Mouse (Mus musculus): ENCODE measurements around the gene Olfr742. TPM values are rescaled to one million over a fixed set of nuclear protein-coding genes. Genes with fewer than 3 reads are reported as not detected.

Gene Olfr742
- polyA plus RNA-seq (2016; fragmentation: Nextera tagmentation; extraction: Ambion mirVana) = not detected in 2 replicates

DNA sequence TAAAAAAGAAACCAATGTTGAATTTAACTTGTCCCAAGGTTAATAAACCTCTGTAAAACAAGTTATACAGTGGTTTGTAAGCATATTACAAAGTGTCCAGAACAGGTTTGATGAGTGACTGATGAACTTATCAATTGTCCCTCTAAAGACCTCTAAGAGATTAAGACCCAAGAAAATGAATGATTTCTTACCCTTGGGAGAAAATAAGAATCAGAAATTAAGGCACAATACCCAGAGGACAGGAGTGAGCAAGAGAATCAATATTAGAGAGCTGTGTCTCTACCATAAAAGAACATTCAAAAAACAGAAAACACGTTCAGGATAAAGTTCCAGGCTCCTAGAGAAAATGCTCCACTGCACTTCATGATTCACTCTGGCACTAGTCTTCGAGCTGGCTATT lies at the start of gene Olfr742:
Gene Olfr742 (plus strand): TSS at position 301 of the 400 bp plus-strand sequence.
- Histone ChIP-seq H3K4me1 (no peaks in the 10 kb centered on the region), H3K4me3 (replicated peaks) (no peak within 1 kb of the TSS), H3K9ac (no peak within 1 kb of the TSS), H3K9me3 (no peaks in the 10 kb centered on the region), H3K4me2 (no peak within 1 kb of the TSS), H3K36me3 (replicated peaks) (no peaks in the 10 kb centered on the region), H3K27me3 (no peaks in the 10 kb centered on the region), H3K27ac (no peak within 1 kb of the TSS)
- 72% methylated on average over 2 of the region's 2 CpGs for WGBS
- no peak for ATAC-seq (ENCODE audit: low FRiP score)

DNA sequence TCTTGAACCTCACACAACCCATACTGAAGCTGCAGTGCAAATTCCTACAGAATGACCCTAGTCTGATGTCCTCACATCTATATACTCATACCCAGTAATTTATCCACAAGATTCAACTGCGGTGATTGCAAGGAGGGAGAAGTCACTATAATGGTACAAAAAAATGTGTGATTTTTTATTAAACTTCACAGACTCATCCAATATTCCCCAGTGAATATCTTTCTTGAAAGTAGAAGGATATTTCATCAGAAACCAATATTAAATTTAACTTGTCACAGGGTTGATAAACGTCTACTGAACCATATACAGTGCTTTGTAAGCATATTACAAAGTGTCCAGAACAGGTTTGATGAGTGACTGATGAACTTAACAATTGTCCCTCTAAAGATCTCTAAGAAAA lies 31.0 kb upstream of the Olfr742 start, which contains the start of gene Olfr741:
Gene Olfr741 (plus strand): TSS at position 301 of the 400 bp plus-strand sequence.
- H3K4me2 ChIP-seq = no peak within 1 kb of the TSS
- no peak for ATAC-seq (ENCODE audit: low FRiP score)
- no peaks in the 10 kb centered on the region for H3K36me3 ChIP-seq (replicated peaks)
- no peaks in the 10 kb centered on the region for H3K9me3 ChIP-seq
- H3K4me3 ChIP-seq (replicated peaks) = no peak within 1 kb of the TSS
- H3K4me1 ChIP-seq = no peaks in the 10 kb centered on the region
- no peaks in the 10 kb centered on the region for H3K27me3 ChIP-seq
- no peak within 1 kb of the TSS for H3K9ac ChIP-seq
- H3K27ac ChIP-seq = no peak within 1 kb of the TSS
- WGBS = 78% methylated on average over 2 of the region's 2 CpGs

DNA sequence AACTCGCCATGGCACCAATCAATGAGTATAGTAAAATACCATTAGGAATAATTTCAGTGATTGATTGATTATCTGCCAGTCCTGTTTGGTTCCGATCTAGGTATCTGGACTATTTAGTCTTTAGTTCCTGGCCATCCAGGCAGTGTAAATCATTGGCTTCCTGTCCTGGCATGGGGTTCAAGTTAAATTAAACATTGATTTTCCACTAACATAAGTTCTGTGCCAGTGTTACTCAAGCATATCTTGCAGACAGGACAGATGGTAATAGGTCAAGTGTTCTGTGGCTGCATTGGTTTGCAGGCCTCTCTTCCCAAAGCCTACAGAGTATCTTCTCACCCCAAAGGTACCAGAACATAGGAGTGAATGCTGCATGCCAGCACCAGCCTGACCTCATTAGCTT lies 25.0 kb upstream of the Olfr742 start:
- H3K36me3 ChIP-seq (replicated peaks) = no peaks in the 10 kb centered on the region
- H3K9ac ChIP-seq = no peak overlapping the region
- WGBS = 80% methylated on average over 2 of the region's 2 CpGs
- H3K27me3 ChIP-seq = no peaks in the 10 kb centered on the region
- 0 out of 2 replicates have a peak, but pooled peaks cover 4% of the 10 kb centered on the region for H3K9me3 ChIP-seq
- no peak overlapping the region for H3K4me2 ChIP-seq
- H3K27ac ChIP-seq = no peak overlapping the region
- no peak overlapping the region for H3K4me3 ChIP-seq (replicated peaks)
- ATAC-seq (ENCODE audit: low FRiP score) = no peak
- H3K4me1 ChIP-seq = no peaks in the 10 kb centered on the region

DNA sequence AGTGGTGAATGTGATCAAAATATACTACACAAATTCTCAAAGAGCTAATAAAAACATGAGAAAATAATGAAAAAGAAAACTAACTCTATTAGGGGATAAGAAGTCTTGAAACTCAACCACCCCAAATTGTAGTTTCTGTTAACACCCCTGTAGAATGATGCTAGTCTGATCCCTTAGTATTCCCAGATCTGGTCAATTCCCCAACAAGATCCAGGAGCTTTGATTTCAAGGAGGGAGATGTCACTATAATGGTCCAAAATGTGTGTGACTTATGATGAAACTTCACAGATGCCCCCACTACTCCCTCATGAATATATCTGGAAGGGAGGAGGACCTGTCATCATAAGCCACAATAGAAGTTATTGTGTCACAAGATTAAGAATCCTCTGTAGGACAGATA lies 18.1 kb downstream of the Olfr742 start, which contains the start of gene Olfr743:
Gene Olfr743 (plus strand): TSS at position 301 of the 400 bp plus-strand sequence.
- Histone ChIP-seq H3K4me3 (replicated peaks) (no peak within 1 kb of the TSS), H3K36me3 (replicated peaks) (no peaks in the 10 kb centered on the region), H3K4me2 (no peak within 1 kb of the TSS), H3K27ac (no peak within 1 kb of the TSS), H3K27me3 (no peaks in the 10 kb centered on the region), H3K9ac (no peak within 1 kb of the TSS), H3K4me1 (no peaks in the 10 kb centered on the region), H3K9me3 (no peaks in the 10 kb centered on the region)
- ATAC-seq (ENCODE audit: low FRiP score) = no peak

DNA sequence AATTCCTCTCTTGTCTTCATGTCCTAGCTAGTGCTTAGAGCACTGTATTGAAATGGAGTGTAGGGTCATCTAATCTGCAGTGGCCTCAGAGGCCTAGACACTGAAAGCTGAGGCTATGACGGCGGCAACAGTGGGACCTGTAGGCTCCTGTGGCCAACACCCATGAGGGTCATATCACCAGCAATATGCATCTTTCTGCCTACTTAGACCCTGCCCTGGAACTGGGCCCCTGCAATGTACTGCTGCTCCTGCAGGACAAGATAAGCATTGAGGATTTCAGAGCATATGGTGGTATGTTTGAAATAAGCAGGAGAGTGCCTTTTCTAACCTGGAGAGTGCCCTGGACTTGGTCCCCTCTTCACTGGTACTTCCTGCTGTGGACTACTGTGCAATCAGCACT lies 49.3 kb downstream of the Olfr742 start:
- WGBS = 93% methylated on average over 2 of the region's 2 CpGs
- no peaks in the 10 kb centered on the region for H3K36me3 ChIP-seq (replicated peaks)

More for the DNA sequence above, 49.3 kb downstream of the Olfr742 start:
- no peak overlapping the region for H3K4me3 ChIP-seq (replicated peaks)
- H3K9ac ChIP-seq = no peak overlapping the region
- no peak overlapping the region for H3K27ac ChIP-seq
- no peak overlapping the region for H3K4me2 ChIP-seq
- ATAC-seq (ENCODE audit: low FRiP score) = no peak
- H3K27me3 ChIP-seq = no peaks in the 10 kb centered on the region
- no peaks in the 10 kb centered on the region for H3K4me1 ChIP-seq
- H3K9me3 ChIP-seq = 0 out of 2 replicates have a peak, but pooled peaks cover 4% of the 10 kb centered on the region

Other genes with a start within 250 kb of the Olfr742 start
- gene Olfr732, start 219.4 kb upstream of the Olfr742 start, polyA plus RNA-seq (2016; fragmentation: Nextera tagmentation; extraction: Ambion mirVana) = not detected in 2 replicates
- gene Olfr733, start 202.1 kb upstream of the Olfr742 start, polyA plus RNA-seq (2016; fragmentation: Nextera tagmentation; extraction: Ambion mirVana) = not detected in 2 replicates
- not detected in 2 replicates for gene Olfr734, start 176.8 kb upstream of the Olfr742 start, polyA plus RNA-seq (2016; fragmentation: Nextera tagmentation; extraction: Ambion mirVana)
- not detected in 2 replicates for gene Olfr735, start 154.7 kb upstream of the Olfr742 start, polyA plus RNA-seq (2016; fragmentation: Nextera tagmentation; extraction: Ambion mirVana)
- gene Tlr11, start 145.7 kb upstream of the Olfr742 start, polyA plus RNA-seq (2016; fragmentation: Nextera tagmentation; extraction: Ambion mirVana) = not detected in 2 replicates
- gene Olfr736, start 122.4 kb upstream of the Olfr742 start, polyA plus RNA-seq (2016; fragmentation: Nextera tagmentation; extraction: Ambion mirVana) = not detected in 2 replicates
- gene Olfr738, start 96.0 kb upstream of the Olfr742 start, polyA plus RNA-seq (2016; fragmentation: Nextera tagmentation; extraction: Ambion mirVana) = not detected in 2 replicates
- not detected in 2 replicates for gene Olfr739, start 85.0 kb upstream of the Olfr742 start, polyA plus RNA-seq (2016; fragmentation: Nextera tagmentation; extraction: Ambion mirVana)
- not detected in 2 replicates for gene Olfr740, start 58.1 kb upstream of the Olfr742 start, polyA plus RNA-seq (2016; fragmentation: Nextera tagmentation; extraction: Ambion mirVana)
- not detected in 2 replicates for gene Olfr741, start 30.9 kb upstream of the Olfr742 start, polyA plus RNA-seq (2016; fragmentation: Nextera tagmentation; extraction: Ambion mirVana)
- not detected in 2 replicates for gene Olfr743, start 18.2 kb downstream of the Olfr742 start, polyA plus RNA-seq (2016; fragmentation: Nextera tagmentation; extraction: Ambion mirVana)
- gene Olfr744, start 111.3 kb downstream of the Olfr742 start, polyA plus RNA-seq (2016; fragmentation: Nextera tagmentation; extraction: Ambion mirVana) = not detected in 2 replicates
- 0.14 TPM in 1 of 2 replicates, not detected in the other for gene Olfr745, start 135.8 kb downstream of the Olfr742 start, polyA plus RNA-seq (2016; fragmentation: Nextera tagmentation; extraction: Ambion mirVana)
- not detected in 2 replicates for gene Olfr746, start 143.5 kb downstream of the Olfr742 start, polyA plus RNA-seq (2016; fragmentation: Nextera tagmentation; extraction: Ambion mirVana)
- gene Olfr747, start 189.6 kb downstream of the Olfr742 start, polyA plus RNA-seq (2016; fragmentation: Nextera tagmentation; extraction: Ambion mirVana) = not detected in 2 replicates
- 0.05 TPM in 1 of 2 replicates, not detected in the other for gene Olfr748, start 203.8 kb downstream of the Olfr742 start, polyA plus RNA-seq (2016; fragmentation: Nextera tagmentation; extraction: Ambion mirVana)
- gene Olfr749, start 241.5 kb downstream of the Olfr742 start, polyA plus RNA-seq (2016; fragmentation: Nextera tagmentation; extraction: Ambion mirVana) = not detected in 2 replicates